Mouse (Mus musculus) heart, postnatal 4 days (tissue): ENCODE data around the gene Clec4n. TPM values are rescaled to one million over a fixed set of nuclear protein-coding genes. Genes with fewer than 3 reads are reported as not detected.
"Not testable (repeated sequence)": the region's sequence is repeated elsewhere in the genome, so short reads cannot be mapped to it uniquely, and the experiment has no call there.

ENCODE experiments used
- DNase-seq: peaks from one replicate; pipeline ENCODE4 v3.0.0; 2021
- total RNA-seq, 2 experiments: library from RNA; stranded (reverse); gene quantifications; 2 replicates each; pipeline ENCODE4 v1.2.3; 2021

Clec4n gene
- total RNA-seq: 1 to 10 TPM in 1 of 2 experiments, under 1 TPM in 1; 0.71 to 1.2 TPM

GRCm38 (mm10) chr6:123229644-123230043 is at the start of gene Clec4n:
Gene Clec4n (plus strand): TSS chr6:123229843.
- DNase-seq: no peak

- not testable (repeated sequence) for DNase-seq
Measured at GRCm38 (mm10) chr6:123184862-123185261, 44.8 kb upstream of the Clec4n start.

DNA sequence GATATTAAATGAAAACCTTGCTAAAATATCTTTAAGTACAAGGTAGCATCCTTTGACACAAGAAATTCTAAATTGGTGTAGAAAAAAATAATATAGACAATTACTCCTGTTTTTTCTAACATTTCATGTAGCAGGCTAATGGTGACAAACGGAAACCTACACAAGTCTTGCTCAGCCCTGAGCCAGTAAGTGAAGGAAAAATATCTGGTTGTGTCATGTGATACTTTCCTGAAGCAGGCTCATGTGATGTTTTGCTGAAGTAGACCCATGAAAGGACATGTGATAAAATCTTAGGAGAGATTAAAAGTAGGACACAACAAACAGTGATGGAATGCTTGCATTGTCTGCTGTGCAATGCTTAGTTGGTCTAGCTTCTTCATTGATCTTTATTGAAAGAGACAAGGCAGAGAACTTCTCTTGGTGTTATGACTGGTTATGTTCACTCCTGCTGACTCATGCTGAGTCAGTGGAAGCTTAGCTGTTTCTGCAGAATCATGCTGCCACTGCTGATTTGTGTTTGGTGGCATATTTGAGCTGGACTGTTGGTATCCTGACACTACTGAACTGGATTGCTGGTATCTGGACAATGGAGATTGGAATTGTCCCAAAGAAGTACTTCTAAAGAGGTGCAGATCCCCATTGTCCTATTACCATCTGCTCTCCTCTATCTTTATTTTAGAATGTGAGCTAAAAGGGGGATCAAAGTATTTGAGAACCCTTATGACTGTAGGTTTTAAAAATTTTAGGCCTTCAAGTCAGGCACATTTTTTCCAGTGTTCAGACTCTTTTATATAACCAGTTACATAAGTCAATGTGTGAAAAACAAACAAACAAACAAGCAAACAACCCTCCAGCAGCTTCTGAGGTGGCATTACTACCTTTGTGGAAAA is 22.2 kb upstream of the Clec4n start:
- no peak for DNase-seq

- not testable (repeated sequence) for DNase-seq
Measured at GRCm38 (mm10) chr6:123208077-123208439, 21.6 kb upstream of the Clec4n start.

- DNase-seq: no peak
Measured at GRCm38 (mm10) chr6:123211726-123212125, 17.9 kb upstream of the Clec4n start.

GRCm38 (mm10) chr6:123227519-123228166 is 2.0 kb upstream of the Clec4n start:
- no peak for DNase-seq

- no peak for DNase-seq
Measured at GRCm38 (mm10) chr6:123231149-123231548, 1.5 kb downstream of the Clec4n start.

DNA sequence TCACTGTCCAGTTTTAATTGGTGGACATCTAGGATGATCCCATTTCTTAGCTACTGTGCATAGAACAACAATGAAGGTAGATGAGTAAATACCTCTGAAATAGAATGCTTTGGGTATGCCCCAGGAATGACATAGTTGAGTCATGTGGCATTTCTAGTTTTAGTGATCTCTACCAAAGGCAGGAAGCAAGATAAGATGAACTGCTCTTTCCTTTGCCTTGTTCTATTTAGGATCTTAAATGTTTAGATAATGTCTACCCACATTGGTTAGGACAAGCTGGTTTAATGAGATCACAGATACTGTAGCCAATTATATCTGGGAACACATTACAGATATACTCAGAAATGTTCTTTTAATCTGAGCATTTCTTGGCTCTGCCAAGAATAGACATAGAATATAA is 7.9 kb downstream of the Clec4n start:
- no peak for DNase-seq

- DNase-seq: no peak
Measured at GRCm38 (mm10) chr6:123244201-123244600, 14.6 kb downstream of the Clec4n start.

DNA sequence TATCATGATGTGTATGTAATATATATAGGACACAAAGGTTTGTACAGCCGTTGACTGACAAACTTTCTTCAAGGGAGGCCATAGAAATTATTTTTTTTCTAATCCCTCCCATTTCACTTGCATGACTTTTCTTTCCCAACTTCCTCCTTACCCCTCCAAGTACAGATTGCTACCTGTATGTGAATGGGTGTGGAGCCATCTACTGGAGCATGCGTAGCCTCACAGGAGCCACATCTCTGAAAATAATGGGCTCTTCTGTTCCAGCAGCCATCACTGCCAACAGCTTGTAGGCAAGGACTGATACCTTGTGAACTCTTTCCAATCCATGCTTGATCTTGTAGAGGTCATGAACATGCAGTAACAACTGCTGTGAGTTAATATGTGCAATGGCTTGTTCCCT is 19.2 kb downstream of the Clec4n start:
- not testable (repeated sequence) for DNase-seq

DNA sequence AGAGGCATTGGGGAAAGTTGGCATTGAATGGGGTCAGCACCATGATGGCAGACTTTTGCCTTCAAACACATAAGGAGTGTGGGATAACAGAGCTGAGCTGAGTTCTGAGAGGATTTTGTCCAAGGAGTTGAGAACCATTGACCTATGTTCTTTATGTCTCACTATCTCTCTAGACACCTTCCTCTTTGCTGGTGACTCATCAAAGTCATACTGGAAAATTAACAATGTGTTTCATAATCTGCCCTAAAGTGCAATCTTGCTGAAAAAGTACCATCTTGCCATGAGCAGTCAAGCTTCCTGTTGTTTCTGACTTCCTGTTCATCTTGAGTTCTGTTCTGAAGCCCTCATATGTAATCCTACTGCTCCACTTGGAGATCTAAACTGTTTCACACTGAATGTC is 23.1 kb downstream of the Clec4n start:
- DNase-seq: no peak

- no peak for DNase-seq
Measured at GRCm38 (mm10) chr6:123258946-123259345, 29.3 kb downstream of the Clec4n start.

DNA sequence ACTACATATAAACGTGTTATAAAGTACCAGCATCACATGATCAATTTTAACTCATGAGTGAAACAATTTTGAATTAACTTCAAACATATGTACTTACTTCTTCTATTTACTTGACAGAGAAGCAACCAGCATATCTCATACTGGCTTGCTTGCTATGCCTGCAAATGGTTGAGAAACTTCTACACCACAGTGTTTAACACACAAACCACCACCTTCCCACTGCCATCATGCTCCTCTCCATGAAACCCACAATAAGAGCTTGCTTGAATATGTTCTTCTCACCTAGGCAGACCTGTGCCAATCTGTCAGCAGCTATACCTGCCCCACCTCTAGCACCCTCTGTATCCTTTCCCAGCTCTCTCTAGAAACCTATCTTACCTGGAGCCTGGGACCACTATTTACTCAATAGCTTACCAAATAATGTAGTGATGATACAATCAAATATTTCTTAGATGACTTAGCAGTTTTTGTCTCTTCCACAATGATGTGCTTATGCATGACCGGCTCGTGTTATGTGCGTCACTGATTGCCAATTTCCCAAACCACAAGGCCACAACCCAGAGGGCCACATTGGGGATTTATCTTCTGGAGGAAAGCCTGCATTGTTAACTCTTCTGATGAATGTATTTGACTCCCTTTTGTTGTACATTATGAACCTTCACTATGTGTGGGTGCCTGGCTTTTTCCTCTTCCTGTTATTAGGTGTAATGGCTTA is 30.4 kb downstream of the Clec4n start:
- no peak for DNase-seq

GRCm38 (mm10) chr6:123260868-123261267 is 31.2 kb downstream of the Clec4n start:
- DNase-seq: no peak

- DNase-seq: no peak
Measured at GRCm38 (mm10) chr6:123261555-123262161, 32.0 kb downstream of the Clec4n start, which contains the start of gene Clec4d. Gene Clec4d (plus strand): TSS chr6:123262111.

DNA sequence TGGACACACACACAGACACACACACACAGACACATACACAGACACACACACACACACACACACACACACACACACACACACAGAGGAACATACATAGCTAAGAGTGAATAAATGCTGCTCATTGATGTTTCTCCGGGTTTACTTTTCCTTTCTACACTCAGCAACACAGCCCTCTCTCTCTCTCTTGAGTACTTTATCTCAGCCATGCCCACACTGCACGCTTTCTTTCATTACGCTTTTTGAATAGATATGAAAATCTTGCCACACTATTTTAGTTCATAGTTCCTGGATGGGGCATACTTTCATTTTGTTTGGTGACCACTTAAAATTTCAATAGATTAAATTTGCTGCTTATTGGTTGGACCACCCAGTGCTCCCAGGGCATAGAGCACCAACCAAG is 34.6 kb downstream of the Clec4n start:
- no peak for DNase-seq

- DNase-seq: no peak
Measured at GRCm38 (mm10) chr6:123265809-123266208, 36.2 kb downstream of the Clec4n start.

- no peak for DNase-seq
Measured at GRCm38 (mm10) chr6:123266945-123267344, 37.3 kb downstream of the Clec4n start.

- DNase-seq: no peak
Measured at GRCm38 (mm10) chr6:123279443-123279842, 49.8 kb downstream of the Clec4n start.

DNA sequence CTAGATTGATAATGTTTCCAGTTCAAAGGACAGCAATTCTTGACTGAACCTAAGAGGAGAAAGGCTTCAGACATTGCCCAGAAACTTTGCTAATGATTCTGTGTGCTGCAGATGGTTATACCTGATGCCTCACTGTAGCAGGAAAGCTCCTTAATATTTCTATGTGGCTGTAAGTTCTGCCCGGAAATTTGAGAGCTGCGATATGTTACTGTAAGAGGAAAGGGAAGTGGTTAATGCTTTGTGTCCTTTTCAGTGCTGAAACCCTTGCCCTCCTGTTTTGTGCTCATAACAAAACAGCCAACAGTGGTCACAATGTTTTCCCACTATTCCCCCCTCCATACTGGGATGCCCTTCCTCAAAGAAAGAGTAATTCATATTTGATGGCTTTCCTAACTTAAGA is 56.7 kb downstream of the Clec4n start:
- no peak for DNase-seq

- no peak for DNase-seq
Measured at GRCm38 (mm10) chr6:123288931-123289330, 59.3 kb downstream of the Clec4n start.

GRCm38 (mm10) chr6:123289753-123290152 is 60.1 kb downstream of the Clec4n start, which contains the start of gene Clec4e:
Gene Clec4e (minus strand): TSS chr6:123289870.
- DNase-seq: no peak
